Mouse (Mus musculus) midbrain, embryonic 12.5 days (tissue): ENCODE measurements around the gene Pkd1l1. TPM values are rescaled to one million over a fixed set of nuclear protein-coding genes. Genes with fewer than 3 reads are reported as not detected.

ENCODE experiments used
- ATAC-seq: fragments of 200-750 bp; cut with Nextera tagmentation; 2 replicates; pipeline ENCODE4 v1.8.0; 2017; ENCODE audit warnings: low read depth, moderate TSS enrichment, moderate library complexity; ENCODE audit not compliant: low FRiP score
- H3K27ac ChIP-seq: fragments of 300-500 bp; sonication (generic); replicated peaks from 2 replicates; pipeline ENCODE4 v1.5.1; 2016; ENCODE audit warnings: mild to moderate bottlenecking
- H3K27me3 ChIP-seq: fragments of 300-500 bp; sonication (generic); 2 replicates; pipeline ENCODE4 v1.6.1; 2016; ENCODE audit warnings: mild to moderate bottlenecking
- H3K36me3 ChIP-seq: fragments of 300-500 bp; sonication (generic); 2 replicates; pipeline ENCODE4 v1.6.1; 2016
- H3K4me1 ChIP-seq: fragments of 300-500 bp; sonication (generic); 2 replicates; pipeline ENCODE4 v1.6.1; 2016
- H3K4me2 ChIP-seq: fragments of 300-500 bp; sonication (generic); replicated peaks from 2 replicates; pipeline ENCODE4 v1.6.1; 2016; ENCODE audit warnings: mild to moderate bottlenecking, moderate library complexity
- H3K4me3 ChIP-seq: fragments of 300-500 bp; sonication (generic); 2 replicates; pipeline ENCODE4 v1.5.1; 2016; ENCODE audit warnings: mild to moderate bottlenecking
- H3K9ac ChIP-seq: fragments of 300-500 bp; sonication (generic); replicated peaks from 2 replicates; pipeline ENCODE4 v1.6.1; 2016; ENCODE audit warnings: mild to moderate bottlenecking, moderate library complexity
- H3K9me3 ChIP-seq: fragments of 300-500 bp; sonication (generic); 2 replicates; pipeline ENCODE4 v1.6.1; 2016; ENCODE audit warnings: mild to moderate bottlenecking
- WGBS: fragments of 180-500 bp; shearing (Covaris S2); methylation state at CpG from one replicate; pipeline ENCODE4 v1.1.7; 2016; 5-methylcytosine and 5-hydroxymethylcytosine counted together
- polyA plus RNA-seq: library from polyadenylated mRNA; unstranded; fragments of >200 nt; fragmentation: Nextera tagmentation; extraction: Ambion mirVana; gene quantifications from 2 replicates; pipeline ENCODE4 v1.2.1, GENCODE M21; 2016

Pkd1l1 gene
- polyA plus RNA-seq, 1 experiment from 2014 or later = 0.04 TPM

- H3K4me3 ChIP-seq = no peak overlapping the region
- H3K27me3 ChIP-seq = no peaks in the 10 kb centered on the region
- no peak overlapping the region for H3K27ac ChIP-seq
- no peak for ATAC-seq
- 6% methylated on average over 5 of the region's 5 CpGs for WGBS
- no peaks in the 10 kb centered on the region for H3K9me3 ChIP-seq
- no peak overlapping the region for H3K4me2 ChIP-seq
- no peak overlapping the region for H3K9ac ChIP-seq
- no peaks in the 10 kb centered on the region for H3K36me3 ChIP-seq
- peaks cover 5% of the 10 kb centered on the region; the same call in 1 of the 2 replicates for H3K4me1 ChIP-seq
Measured at GRCm38 (mm10) chr11:8811506-8812100, 161.5 kb downstream of the Pkd1l1 start.

DNA sequence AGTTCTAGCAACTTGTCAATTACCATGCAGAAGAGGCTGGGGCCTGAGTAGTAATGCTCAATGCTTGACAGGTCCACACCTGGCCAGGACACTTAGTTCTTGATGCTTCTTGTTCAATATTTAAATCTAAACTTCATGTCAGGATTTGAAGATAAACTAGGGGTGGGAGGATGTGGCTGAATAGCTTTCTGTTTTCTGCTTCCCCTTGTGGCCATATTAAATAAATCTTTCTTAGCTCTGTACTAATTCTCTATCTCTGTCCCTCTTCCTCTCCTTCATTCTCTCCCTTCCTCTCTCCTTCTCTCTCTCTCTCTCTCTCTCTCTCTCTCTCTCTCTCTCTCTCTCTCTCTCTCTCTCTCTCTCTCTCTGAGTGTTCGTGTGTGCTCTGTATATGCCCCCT lies 163.4 kb downstream of the Pkd1l1 start:
- Histone ChIP-seq H3K27me3 (no peaks in the 10 kb centered on the region), H3K4me2 (no peak overlapping the region), H3K4me3 (no peak overlapping the region), H3K36me3 (no peaks in the 10 kb centered on the region), H3K27ac (no peak overlapping the region), H3K9ac (no peak overlapping the region), H3K9me3 (no peaks in the 10 kb centered on the region), H3K4me1 (peaks cover 5% of the 10 kb centered on the region; the same call in 1 of the 2 replicates)
- no peak for ATAC-seq
- 78% methylated on average over 1 of the region's 1 CpGs for WGBS

DNA sequence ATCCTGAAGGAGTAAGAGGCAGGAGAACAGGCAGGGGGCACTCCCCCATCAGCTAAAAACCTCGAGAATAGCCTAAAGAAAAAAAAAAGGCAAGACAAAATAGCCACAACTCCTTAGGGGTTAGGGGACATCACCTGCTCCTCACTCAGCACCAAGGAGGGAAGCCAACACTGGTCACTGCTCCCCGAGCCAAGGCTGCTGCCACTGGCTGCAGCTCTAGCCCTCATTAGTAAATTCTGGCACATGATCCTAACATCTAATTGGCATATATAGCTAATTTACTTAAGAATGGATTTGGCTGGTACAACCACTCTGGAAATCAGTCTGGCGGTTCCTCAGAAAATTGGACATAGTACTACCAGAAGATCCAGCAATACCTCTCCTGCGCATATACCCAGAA lies 166.1 kb downstream of the Pkd1l1 start:
- Histone ChIP-seq H3K4me2 (no peak overlapping the region), H3K4me3 (no peak overlapping the region), H3K27ac (no peak overlapping the region), H3K9ac (no peak overlapping the region), H3K4me1 (peaks cover 5% of the 10 kb centered on the region; the same call in 1 of the 2 replicates), H3K27me3 (no peaks in the 10 kb centered on the region), H3K36me3 (no peaks in the 10 kb centered on the region), H3K9me3 (no peaks in the 10 kb centered on the region)
- ATAC-seq = no peak
- 85% methylated on average over 4 of the region's 4 CpGs for WGBS

DNA sequence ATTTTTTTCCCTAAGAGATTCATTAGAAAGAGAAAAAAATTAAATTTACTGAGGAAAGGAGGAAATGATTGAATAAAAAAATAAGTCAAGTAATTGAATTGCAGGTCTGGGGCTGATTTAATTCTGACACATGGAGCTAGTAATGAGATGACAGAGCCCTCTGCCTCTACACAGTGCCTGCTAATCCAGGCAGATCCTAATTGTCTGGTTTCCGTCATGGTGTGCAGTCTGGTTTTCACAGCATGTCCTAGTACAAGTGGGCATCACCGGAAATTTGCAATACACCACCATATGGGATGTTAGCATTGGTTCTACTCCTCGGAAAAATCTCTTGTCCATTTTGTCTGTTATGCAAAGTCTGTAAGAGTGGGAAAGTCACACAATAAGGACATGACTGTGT lies 168.9 kb downstream of the Pkd1l1 start:
- H3K4me2 ChIP-seq = no peak overlapping the region
- no peak for ATAC-seq
- 80% methylated on average over 3 of the region's 3 CpGs for WGBS
- no peak overlapping the region for H3K27ac ChIP-seq
- no peaks in the 10 kb centered on the region for H3K27me3 ChIP-seq
- H3K4me3 ChIP-seq = no peak overlapping the region
- no peaks in the 10 kb centered on the region for H3K9me3 ChIP-seq
- H3K36me3 ChIP-seq = no peaks in the 10 kb centered on the region
- no peaks in the 10 kb centered on the region for H3K4me1 ChIP-seq
- no peak overlapping the region for H3K9ac ChIP-seq

DNA sequence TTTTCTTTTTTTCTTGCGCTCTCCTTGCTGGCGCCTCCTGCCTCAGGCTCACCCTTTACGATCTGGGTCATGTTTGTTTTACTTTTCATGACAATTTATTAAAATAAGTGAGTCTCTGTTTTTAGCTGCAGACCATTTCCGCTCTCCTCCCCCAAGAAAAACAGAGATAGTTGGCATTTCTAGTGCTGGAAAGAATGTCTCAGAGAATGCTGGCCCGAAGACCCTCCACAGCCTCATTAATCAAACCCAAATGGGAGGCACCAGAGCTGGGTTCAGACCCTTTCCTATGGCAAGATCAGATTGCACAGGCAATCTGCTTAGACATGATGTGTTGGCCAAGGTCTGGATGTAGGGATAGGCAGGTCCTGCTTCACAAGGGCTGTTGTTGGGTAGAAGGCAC lies 175.6 kb downstream of the Pkd1l1 start:
- H3K36me3 ChIP-seq = no peaks in the 10 kb centered on the region
- H3K9me3 ChIP-seq = no peaks in the 10 kb centered on the region
- no peak overlapping the region for H3K4me3 ChIP-seq
- H3K27ac ChIP-seq = no peak overlapping the region
- H3K4me1 ChIP-seq = no peaks in the 10 kb centered on the region
- H3K9ac ChIP-seq = no peak overlapping the region
- no peak overlapping the region for H3K4me2 ChIP-seq
- H3K27me3 ChIP-seq = no peaks in the 10 kb centered on the region
- WGBS = 88% methylated on average over 5 of the region's 5 CpGs
- no peak for ATAC-seq

DNA sequence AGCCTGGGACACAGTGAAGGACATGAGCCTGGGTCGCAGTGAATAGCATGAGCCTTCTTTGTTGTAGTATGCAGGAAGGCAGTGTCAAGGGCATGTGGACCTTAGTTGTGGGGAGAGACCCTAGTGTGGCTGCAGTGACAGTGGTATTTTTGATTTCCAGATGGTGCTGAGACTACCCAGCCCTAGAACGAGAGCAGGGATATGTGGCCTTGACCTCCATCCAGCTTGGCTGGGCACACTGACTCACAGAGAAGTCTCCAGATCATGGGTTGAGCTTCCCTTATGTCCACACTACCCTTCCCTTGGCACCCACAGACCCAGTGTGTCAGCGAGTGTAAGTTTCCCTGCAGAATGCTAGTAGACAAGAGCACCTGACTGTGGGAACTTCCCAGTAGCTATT lies 178.0 kb downstream of the Pkd1l1 start:
- Histone ChIP-seq H3K9ac (no peak overlapping the region), H3K36me3 (no peaks in the 10 kb centered on the region), H3K27me3 (no peaks in the 10 kb centered on the region), H3K4me2 (no peak overlapping the region), H3K4me1 (no peaks in the 10 kb centered on the region; the same call in 1 of the 2 replicates), H3K27ac (no peak overlapping the region), H3K9me3 (no peaks in the 10 kb centered on the region), H3K4me3 (no peak overlapping the region)
- 89% methylated on average over 3 of the region's 3 CpGs for WGBS
- no peak for ATAC-seq

- no peak for ATAC-seq
- Histone ChIP-seq H3K27me3 (no peaks in the 10 kb centered on the region), H3K4me1 (no peaks in the 10 kb centered on the region; the same call in 1 of the 2 replicates), H3K9ac (no peak overlapping the region), H3K4me2 (no peak overlapping the region), H3K27ac (no peak overlapping the region), H3K36me3 (no peaks in the 10 kb centered on the region), H3K9me3 (no peaks in the 10 kb centered on the region), H3K4me3 (no peak overlapping the region)
- WGBS = 92% methylated on average over 2 of the region's 2 CpGs
Measured at GRCm38 (mm10) chr11:8792146-8792545, 180.9 kb downstream of the Pkd1l1 start.

- Histone ChIP-seq H3K27ac (no peak overlapping the region), H3K4me3 (no peak overlapping the region), H3K36me3 (no peaks in the 10 kb centered on the region), H3K9ac (no peak overlapping the region), H3K4me1 (no peaks in the 10 kb centered on the region; the same call in 1 of the 2 replicates), H3K27me3 (no peaks in the 10 kb centered on the region), H3K9me3 (no peaks in the 10 kb centered on the region), H3K4me2 (no peak overlapping the region)
- no peak for ATAC-seq
- WGBS = 71% methylated on average over 5 of the region's 5 CpGs
Measured at GRCm38 (mm10) chr11:8789186-8789585, 183.9 kb downstream of the Pkd1l1 start.

- Histone ChIP-seq H3K9me3 (no peaks in the 10 kb centered on the region), H3K4me1 (no peaks in the 10 kb centered on the region; the same call in 1 of the 2 replicates), H3K36me3 (no peaks in the 10 kb centered on the region), H3K4me2 (no peak overlapping the region), H3K9ac (no peak overlapping the region), H3K27ac (no peak overlapping the region), H3K4me3 (no peak overlapping the region), H3K27me3 (no peaks in the 10 kb centered on the region)
- WGBS = 88% methylated on average over 3 of the region's 3 CpGs
- no peak for ATAC-seq
Measured at GRCm38 (mm10) chr11:8787604-8788003, 185.5 kb downstream of the Pkd1l1 start.

GRCm38 (mm10) chr11:8784413-8784812 lies 188.7 kb downstream of the Pkd1l1 start:
- WGBS = 81% methylated on average over 4 of the region's 4 CpGs
- no peak overlapping the region for H3K4me3 ChIP-seq
- H3K36me3 ChIP-seq = no peaks in the 10 kb centered on the region
- H3K9ac ChIP-seq = no peak overlapping the region
- no peaks in the 10 kb centered on the region for H3K9me3 ChIP-seq
- no peak for ATAC-seq
- no peaks in the 10 kb centered on the region for H3K27me3 ChIP-seq
- no peaks in the 10 kb centered on the region for H3K4me1 ChIP-seq
- no peak overlapping the region for H3K4me2 ChIP-seq
- no peak overlapping the region for H3K27ac ChIP-seq

DNA sequence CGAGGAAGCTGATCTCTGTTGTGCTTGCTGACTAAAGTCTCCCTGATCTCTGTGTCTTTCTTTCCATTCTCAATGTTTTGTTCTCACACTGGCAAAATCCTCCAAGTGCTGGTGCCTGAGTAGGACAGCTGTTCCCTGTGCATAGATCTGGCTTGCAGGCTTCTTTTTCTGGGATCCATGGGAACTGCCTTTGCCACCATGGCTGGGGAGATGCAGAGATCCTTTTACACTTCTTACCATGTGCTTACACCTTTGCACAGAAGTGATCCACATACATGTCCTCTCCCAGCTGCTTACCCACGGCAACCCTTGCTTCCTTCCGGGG lies 191.0 kb downstream of the Pkd1l1 start:
- WGBS = 76% methylated on average over 3 of the region's 3 CpGs
- H3K9ac ChIP-seq = no peak overlapping the region
- no peaks in the 10 kb centered on the region for H3K4me1 ChIP-seq
- no peak overlapping the region for H3K4me3 ChIP-seq
- H3K27ac ChIP-seq = no peak overlapping the region
- no peaks in the 10 kb centered on the region for H3K9me3 ChIP-seq
- no peaks in the 10 kb centered on the region for H3K36me3 ChIP-seq
- H3K4me2 ChIP-seq = no peak overlapping the region
- no peaks in the 10 kb centered on the region for H3K27me3 ChIP-seq
- ATAC-seq = no peak

DNA sequence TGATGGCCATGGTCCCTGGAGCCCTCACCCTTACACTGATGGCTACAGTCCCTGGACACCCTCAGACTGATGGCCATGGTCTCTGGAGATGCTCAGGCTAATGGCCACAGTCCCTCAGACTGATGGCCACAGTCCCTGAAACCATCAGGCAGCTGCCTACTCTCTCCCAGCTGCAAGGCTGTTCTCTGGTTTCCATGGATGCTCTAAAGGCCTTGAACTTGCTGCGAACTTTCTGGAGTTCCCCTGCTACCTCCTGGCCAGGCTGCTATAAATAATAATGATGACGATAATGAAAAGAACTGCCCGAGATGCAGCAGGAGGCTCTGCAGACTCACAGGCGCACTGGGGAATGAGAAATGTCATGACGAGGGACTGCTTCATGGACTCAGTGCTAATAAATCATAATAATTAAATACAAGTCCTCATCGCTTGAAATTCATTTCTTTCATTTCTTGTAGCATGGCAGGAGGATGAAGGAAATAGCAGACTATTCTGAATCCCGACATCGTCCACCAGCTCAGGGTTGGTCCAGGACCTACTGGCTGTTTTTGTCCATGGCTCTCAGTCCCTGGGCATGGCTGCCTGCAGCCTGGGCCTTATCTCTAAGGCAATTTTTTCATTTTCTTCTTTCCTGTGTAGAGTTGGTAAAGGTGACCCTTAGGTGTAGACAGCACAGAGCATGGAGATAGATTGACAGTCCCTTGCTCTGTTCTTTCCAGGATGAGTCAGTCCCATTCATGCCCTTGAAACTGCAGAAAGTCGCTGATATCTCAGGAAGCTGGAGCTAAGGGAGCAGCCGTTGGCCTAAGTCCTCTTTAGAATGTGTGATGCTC lies 191.5 kb downstream of the Pkd1l1 start:
- WGBS = 82% methylated on average over 10 of the region's 10 CpGs
- Histone ChIP-seq H3K9ac (no peak overlapping the region), H3K4me3 (no peak overlapping the region), H3K4me1 (no peaks in the 10 kb centered on the region), H3K4me2 (no peak overlapping the region), H3K9me3 (no peaks in the 10 kb centered on the region), H3K27ac (no peak overlapping the region), H3K36me3 (no peaks in the 10 kb centered on the region), H3K27me3 (no peaks in the 10 kb centered on the region)
- ATAC-seq = no peak
